Mouse (Mus musculus): ENCODE results near the gene Tmem81. TPM values are rescaled to one million over a fixed set of nuclear protein-coding genes. Genes with fewer than 3 reads are reported as not detected.
A peak's percentile ranks its signal among the peaks of the same experiment; 100 is the strongest.

Tmem81 gene
- total and polyA plus RNA-seq, 3 experiments: 0.95 to 16.4 (median 9.9) TPM

DNA sequence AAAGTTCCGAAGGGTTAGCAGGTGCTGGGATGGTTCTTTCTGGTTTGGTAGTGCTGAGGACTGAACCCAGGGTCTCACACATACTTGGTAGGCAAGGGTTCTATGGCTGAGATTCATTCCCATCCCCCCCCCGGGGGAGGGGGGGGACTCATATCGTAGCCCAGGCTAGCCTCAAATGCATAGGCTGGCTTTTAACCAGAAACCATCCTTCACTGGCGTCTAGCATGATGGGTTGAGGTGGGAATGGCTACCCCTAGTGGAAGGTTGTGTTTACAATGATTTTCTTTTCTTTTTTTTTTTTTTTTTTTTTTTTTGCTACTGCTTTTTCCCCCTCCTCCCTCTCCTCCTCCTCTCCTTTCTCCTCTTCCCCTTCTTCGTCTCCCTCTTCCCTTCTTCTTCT lies 33.5 kb upstream of the Tmem81 start:
- peaks cover 12% of the 10 kb centered on the region for H3K4me1 ChIP-seq (ENCODE audit: insufficient read depth, low read depth, low read length)
- ATAC-seq (ENCODE audit: extremely low read depth, insufficient number of reproducible peaks, low FRiP score, poor library complexity, severe bottlenecking) (no peak), DNase-seq (ENCODE audit: low spot score) (peak; percentile 37)
- peaks cover 40% of the 10 kb centered on the region for H3K36me3 ChIP-seq (replicated peaks)
- no peak for TF ChIP-seq CTCF (IDR thresholded peaks at IDR 0.05; ENCODE audit: low read depth, low read length)
- no peak for TF ChIP-seq GATA1 (IDR thresholded peaks at IDR 0.05; ENCODE audit: borderline replicate concordance, low read length)
- TF ChIP-seq GATA2 (IDR thresholded peaks at IDR 0.05; ENCODE audit: borderline replicate concordance, low read depth, low read length): no peak
- no peak for TF ChIP-seq TAL1 (conservative IDR thresholded peaks at IDR 0.05; ENCODE audit: low read depth, low read length)
- TF ChIP-seq POLR2AphosphoS5 (IDR thresholded peaks at IDR 0.05; ENCODE audit: insufficient replicate concordance, low read depth, low read length): no peak
- no peaks in the 10 kb centered on the region for H3K9me3 ChIP-seq (replicated peaks)
- no peaks in the 10 kb centered on the region for H3K27me3 ChIP-seq (ENCODE audit: insufficient read depth, low read length)
- H3K4me3 ChIP-seq (ENCODE audit: low read depth, low read length): no peak overlapping the region

DNA sequence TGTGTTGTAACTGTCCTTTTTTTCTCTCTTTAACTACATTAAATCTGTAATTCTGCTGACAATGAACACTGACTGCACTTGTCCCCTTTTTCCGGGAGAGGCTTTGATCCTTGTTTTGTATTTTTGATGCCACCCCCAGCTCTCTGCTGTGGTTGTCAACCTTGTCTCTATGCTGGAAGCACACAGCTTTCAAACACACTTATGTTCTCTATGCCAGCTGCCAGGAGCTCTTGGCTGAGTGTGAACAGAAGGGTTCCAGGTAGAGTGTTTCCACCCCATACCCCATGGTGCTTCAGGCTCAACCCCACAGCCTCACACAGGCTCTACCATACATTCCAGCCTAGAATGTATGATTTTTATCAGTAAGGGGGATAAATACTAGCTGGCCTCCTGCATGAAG lies 31.5 kb upstream of the Tmem81 start:
- TF ChIP-seq POLR2AphosphoS5 (IDR thresholded peaks at IDR 0.05; ENCODE audit: insufficient replicate concordance, low read depth, low read length) (no peak), GATA1 (IDR thresholded peaks at IDR 0.05; ENCODE audit: borderline replicate concordance, low read length) (no peak), CTCF (IDR thresholded peaks at IDR 0.05; ENCODE audit: low read depth, low read length) (no peak), GATA2 (IDR thresholded peaks at IDR 0.05; ENCODE audit: borderline replicate concordance, low read depth, low read length) (no peak), TAL1 (conservative IDR thresholded peaks at IDR 0.05; ENCODE audit: low read depth, low read length) (no peak)
- no peak for DNase-seq (ENCODE audit: low spot score)

DNA sequence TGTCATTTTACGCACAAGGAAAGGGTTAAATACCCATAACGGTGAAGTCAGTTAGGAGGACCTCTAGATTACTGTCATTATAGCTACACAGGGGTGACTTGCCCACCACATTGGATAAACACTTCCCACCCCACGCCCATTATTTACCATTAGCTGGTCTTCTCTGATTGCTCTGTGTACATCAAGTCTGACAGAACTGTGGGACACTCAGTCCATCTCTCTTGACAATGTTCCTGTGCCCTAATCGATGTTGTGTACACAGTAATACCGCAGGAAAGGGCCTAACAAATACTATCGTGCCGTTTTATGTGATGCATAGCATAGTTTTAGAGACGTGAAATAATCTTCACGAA lies 29.5 kb upstream of the Tmem81 start:
- 0 out of 2 replicates have a peak, but pooled peaks have one; percentile 4 for ATAC-seq (ENCODE audit: extremely low read depth, insufficient number of reproducible peaks, low FRiP score, poor library complexity, severe bottlenecking)
- DNase-seq (ENCODE audit: low spot score): peak; percentile 43

More for the DNA sequence above, 31.5 kb upstream of the Tmem81 start:
- no peak for ATAC-seq (ENCODE audit: extremely low read depth, insufficient number of reproducible peaks, low FRiP score, poor library complexity, severe bottlenecking)
- peaks cover 29% of the 10 kb centered on the region for H3K4me1 ChIP-seq (ENCODE audit: insufficient read depth, low read depth, low read length)
- H3K27me3 ChIP-seq (ENCODE audit: insufficient read depth, low read length): no peaks in the 10 kb centered on the region
- H3K4me3 ChIP-seq (ENCODE audit: low read depth, low read length): no peak overlapping the region
- H3K36me3 ChIP-seq (replicated peaks): peaks cover 26% of the 10 kb centered on the region
- no peaks in the 10 kb centered on the region for H3K9me3 ChIP-seq (replicated peaks)

DNA sequence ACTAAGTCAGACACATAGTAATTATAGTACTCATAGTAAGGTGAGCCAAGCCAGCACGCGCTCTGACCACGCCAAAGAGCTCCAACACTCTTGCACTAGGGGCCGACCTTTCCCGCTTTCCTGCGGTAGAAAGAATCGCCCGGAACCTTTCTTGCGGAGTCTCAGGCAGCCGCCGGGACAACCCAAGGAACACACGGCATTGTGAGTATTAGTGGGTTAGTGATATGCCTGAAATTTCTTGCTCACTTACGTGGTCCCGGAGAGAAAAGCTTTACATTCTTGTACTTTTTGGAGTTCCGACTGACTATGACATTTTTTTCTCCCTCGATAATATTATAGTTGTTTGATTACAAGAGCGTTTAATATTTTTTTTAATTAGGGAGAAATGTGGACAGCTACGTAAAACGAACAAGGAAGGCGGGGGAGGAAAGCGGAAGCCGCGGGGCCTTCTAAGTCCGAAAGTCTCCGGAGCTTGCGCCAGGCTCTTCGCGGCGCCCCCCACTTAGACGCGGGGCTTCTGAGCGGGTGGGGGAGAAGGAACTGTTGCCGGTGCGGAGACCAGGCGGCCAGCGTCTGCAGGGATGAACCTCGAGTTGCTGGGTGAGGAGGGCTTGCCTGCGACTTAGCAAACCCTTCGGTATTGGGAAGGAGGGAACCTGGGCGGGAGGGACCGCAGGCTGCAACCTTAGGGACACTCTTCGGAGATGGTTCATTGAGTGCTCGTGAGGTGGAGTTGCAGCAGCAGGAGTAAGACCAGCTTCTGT lies 28.9 kb upstream of the Tmem81 start, which contains the start of gene Rbbp5:
Gene Rbbp5 (plus strand): TSS at position 438 of the 764 bp plus-strand sequence.
- Histone ChIP-seq H3K36me3 (replicated peaks) (peaks cover 33% of the 10 kb centered on the region), H3K27me3 (ENCODE audit: insufficient read depth, low read length) (no peaks in the 10 kb centered on the region), H3K4me3 (ENCODE audit: low read depth, low read length) (peak within 1 kb of the TSS; percentile 85), H3K9me3 (replicated peaks) (no peaks in the 10 kb centered on the region), H3K4me1 (ENCODE audit: insufficient read depth, low read depth, low read length) (peaks cover 49% of the 10 kb centered on the region)
- peak; percentile 79 for ATAC-seq (ENCODE audit: extremely low read depth, insufficient number of reproducible peaks, low FRiP score, poor library complexity, severe bottlenecking)
- DNase-seq (ENCODE audit: low spot score): peak; percentile 80
- TF ChIP-seq POLR2AphosphoS5 (IDR thresholded peaks at IDR 0.05; ENCODE audit: insufficient replicate concordance, low read depth, low read length) (no peak), CTCF (IDR thresholded peaks at IDR 0.05; ENCODE audit: low read depth, low read length) (no peak), GATA1 (IDR thresholded peaks at IDR 0.05; ENCODE audit: borderline replicate concordance, low read length) (no peak), GATA2 (IDR thresholded peaks at IDR 0.05; ENCODE audit: borderline replicate concordance, low read depth, low read length) (no peak), TAL1 (conservative IDR thresholded peaks at IDR 0.05; ENCODE audit: low read depth, low read length) (no peak)

More for the DNA sequence above, 29.5 kb upstream of the Tmem81 start:
- Histone ChIP-seq H3K4me3 (ENCODE audit: low read depth, low read length) (peak overlapping the region; percentile 85), H3K4me1 (ENCODE audit: insufficient read depth, low read depth, low read length) (peaks cover 45% of the 10 kb centered on the region), H3K36me3 (replicated peaks) (peaks cover 33% of the 10 kb centered on the region), H3K27me3 (ENCODE audit: insufficient read depth, low read length) (no peaks in the 10 kb centered on the region), H3K9me3 (replicated peaks) (no peaks in the 10 kb centered on the region)
- TF ChIP-seq POLR2AphosphoS5 (IDR thresholded peaks at IDR 0.05; ENCODE audit: insufficient replicate concordance, low read depth, low read length) (no peak), TAL1 (conservative IDR thresholded peaks at IDR 0.05; ENCODE audit: low read depth, low read length) (no peak), GATA2 (IDR thresholded peaks at IDR 0.05; ENCODE audit: borderline replicate concordance, low read depth, low read length) (no peak), CTCF (IDR thresholded peaks at IDR 0.05; ENCODE audit: low read depth, low read length) (no peak), GATA1 (IDR thresholded peaks at IDR 0.05; ENCODE audit: borderline replicate concordance, low read length) (no peak)

DNA sequence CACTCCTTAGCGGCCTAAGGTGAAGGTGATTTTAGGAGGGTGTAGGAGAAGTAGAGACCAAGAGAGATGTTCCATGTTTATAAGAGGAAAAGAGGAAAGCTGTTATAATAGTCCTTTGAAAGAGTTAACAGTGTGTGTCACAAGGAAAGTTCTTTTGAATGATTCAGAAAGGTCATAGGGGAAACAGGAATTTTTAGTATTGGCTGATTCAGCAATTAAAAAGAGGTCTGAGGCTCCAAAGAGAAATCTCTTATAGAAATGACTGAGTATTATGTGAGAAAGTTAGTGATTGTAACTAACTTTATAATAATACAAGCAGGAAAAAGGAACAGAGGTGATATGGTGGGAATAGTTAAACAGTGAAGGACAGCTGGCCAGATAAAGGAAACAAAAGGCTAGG lies 26.6 kb upstream of the Tmem81 start:
- H3K36me3 ChIP-seq (replicated peaks): peaks cover 42% of the 10 kb centered on the region
- peaks cover 58% of the 10 kb centered on the region for H3K4me1 ChIP-seq (ENCODE audit: insufficient read depth, low read depth, low read length)
- no peak overlapping the region for H3K4me3 ChIP-seq (ENCODE audit: low read depth, low read length)
- ATAC-seq (ENCODE audit: extremely low read depth, insufficient number of reproducible peaks, low FRiP score, poor library complexity, severe bottlenecking) (no peak), DNase-seq (ENCODE audit: low spot score) (no peak)
- H3K27me3 ChIP-seq (ENCODE audit: insufficient read depth, low read length): no peaks in the 10 kb centered on the region
- TF ChIP-seq TAL1 (conservative IDR thresholded peaks at IDR 0.05; ENCODE audit: low read depth, low read length): no peak
- no peak for TF ChIP-seq CTCF (IDR thresholded peaks at IDR 0.05; ENCODE audit: low read depth, low read length)
- no peak for TF ChIP-seq GATA2 (IDR thresholded peaks at IDR 0.05; ENCODE audit: borderline replicate concordance, low read depth, low read length)
- TF ChIP-seq POLR2AphosphoS5 (IDR thresholded peaks at IDR 0.05; ENCODE audit: insufficient replicate concordance, low read depth, low read length): no peak
- no peak for TF ChIP-seq GATA1 (IDR thresholded peaks at IDR 0.05; ENCODE audit: borderline replicate concordance, low read length)
- no peaks in the 10 kb centered on the region for H3K9me3 ChIP-seq (replicated peaks)

DNA sequence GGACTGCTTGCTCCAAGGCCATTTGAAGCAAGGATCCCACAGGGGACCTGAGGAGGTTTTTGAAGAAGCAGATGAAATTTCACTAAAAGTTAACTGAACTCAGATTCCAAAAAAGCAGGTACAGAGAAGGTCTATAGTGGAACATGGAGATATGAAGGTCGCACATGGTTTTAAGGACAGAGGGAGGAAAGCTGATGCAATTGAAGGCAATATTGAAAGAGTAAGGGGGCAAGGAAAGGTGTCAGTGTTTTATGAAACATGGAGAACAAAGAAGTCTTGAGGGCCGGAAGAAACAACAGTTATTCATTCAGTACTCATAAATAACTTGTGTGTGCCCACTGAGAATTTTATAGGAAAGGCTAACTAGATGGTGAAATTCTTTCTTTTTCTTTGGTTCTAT lies 24.4 kb upstream of the Tmem81 start:
- Histone ChIP-seq H3K9me3 (replicated peaks) (no peaks in the 10 kb centered on the region), H3K4me1 (ENCODE audit: insufficient read depth, low read depth, low read length) (peaks cover 47% of the 10 kb centered on the region), H3K4me3 (ENCODE audit: low read depth, low read length) (no peak overlapping the region), H3K36me3 (replicated peaks) (peaks cover 60% of the 10 kb centered on the region), H3K27me3 (ENCODE audit: insufficient read depth, low read length) (no peaks in the 10 kb centered on the region)
- ATAC-seq (ENCODE audit: extremely low read depth, insufficient number of reproducible peaks, low FRiP score, poor library complexity, severe bottlenecking) (no peak), DNase-seq (ENCODE audit: low spot score) (no peak)
- no peak for TF ChIP-seq POLR2AphosphoS5 (IDR thresholded peaks at IDR 0.05; ENCODE audit: insufficient replicate concordance, low read depth, low read length)
- no peak for TF ChIP-seq GATA2 (IDR thresholded peaks at IDR 0.05; ENCODE audit: borderline replicate concordance, low read depth, low read length)
- TF ChIP-seq GATA1 (IDR thresholded peaks at IDR 0.05; ENCODE audit: borderline replicate concordance, low read length): no peak
- TF ChIP-seq CTCF (IDR thresholded peaks at IDR 0.05; ENCODE audit: low read depth, low read length): no peak
- TF ChIP-seq TAL1 (conservative IDR thresholded peaks at IDR 0.05; ENCODE audit: low read depth, low read length): no peak
